Comparison of ENCODE assay signal across 8 mouse cellular contexts in the genomic region with DNA sequence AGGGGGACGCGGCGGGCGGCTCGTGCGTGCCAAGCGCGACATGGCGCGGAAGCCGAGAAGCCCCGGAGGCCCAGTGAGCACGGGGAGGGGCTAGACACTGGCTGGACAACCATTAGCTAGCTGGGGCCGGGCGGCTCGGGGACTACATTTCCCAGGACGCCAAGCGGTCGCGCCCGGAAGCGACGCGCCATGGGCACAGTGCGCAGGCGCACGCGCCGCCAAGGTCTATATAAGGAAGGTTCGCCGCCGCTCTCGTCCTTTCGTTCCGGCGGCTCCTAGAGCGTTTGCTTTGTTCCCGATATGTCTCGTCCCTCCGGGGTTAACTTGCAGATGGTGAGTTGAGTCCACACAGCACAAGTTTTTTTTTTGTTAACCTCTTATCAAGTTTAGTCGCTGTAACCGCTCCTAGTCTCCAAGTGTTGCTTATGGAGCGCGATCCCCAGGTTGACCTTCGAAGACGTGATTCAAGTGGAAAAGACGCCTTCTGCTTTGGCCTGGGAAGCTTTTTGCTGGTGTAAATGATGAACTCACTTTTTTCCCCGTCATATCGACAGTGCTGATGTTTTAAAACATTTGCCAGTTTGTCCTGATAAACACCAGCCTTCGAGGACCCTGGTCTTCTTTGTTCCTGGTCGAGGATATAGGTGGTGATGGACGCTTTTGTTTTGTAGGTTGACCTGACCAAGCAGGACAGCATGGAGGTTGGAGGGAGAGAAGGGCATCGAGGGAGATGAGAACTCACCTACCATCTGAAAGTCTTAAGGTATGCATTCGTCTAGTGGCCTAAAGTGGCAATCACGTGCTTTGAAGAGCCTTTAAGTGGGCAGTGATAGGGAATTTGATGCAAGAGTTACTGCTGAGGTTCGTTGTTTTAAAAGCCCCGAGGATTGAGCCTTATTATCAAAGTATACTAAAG. TPM values are rescaled to one million over a fixed set of nuclear protein-coding genes. Genes with fewer than 3 reads are reported as not detected.
A peak's percentile ranks its signal among the peaks of the same experiment; 100 is the strongest.
DNase-seq lines count a peak whose midpoint lies in the region; ATAC-seq lines count a peak whose summit lies in the region.

A gene (minus strand): TSS at position 51 of the 916 bp plus-strand sequence.

- 0% methylated on average over 44 of the region's 57 CpGs for WGBS in hindbrain, embryonic 16.5 days
- under 1% methylated on average over 52 of the region's 57 CpGs for WGBS in macrophage (ENCODE audit: missing documents)

- H3K79me2 ChIP-seq in macrophage (ENCODE audit: inconsistent target) = peaks cover 59% of the 10 kb centered on the region

- peak within 1 kb of the TSS; percentile 91 for H3K4me3 ChIP-seq in hindbrain, embryonic 16.5 days (ENCODE audit: low read length)
- peak within 1 kb of the TSS; percentile 86 for H3K4me3 ChIP-seq in macrophage (ENCODE audit: inconsistent target)

- H3K4me2 ChIP-seq in hindbrain, embryonic 16.5 days (ENCODE audit: low read length) = peak within 1 kb of the TSS; percentile 79

- H3K4me1 ChIP-seq in hindbrain, embryonic 16.5 days (ENCODE audit: control insufficient read depth, insufficient read depth, low read depth, low read length) = peaks cover 30% of the 10 kb centered on the region

- peak within 1 kb of the TSS; percentile 93 for H3K27ac ChIP-seq in hindbrain, embryonic 16.5 days (ENCODE audit: low read depth, low read length)
- peak within 1 kb of the TSS; percentile 95 for H3K27ac ChIP-seq in macrophage

- H3K9ac ChIP-seq in hindbrain, embryonic 16.5 days (ENCODE audit: low read depth, low read length) = peak within 1 kb of the TSS; percentile 97

- H3K27me3 ChIP-seq in hindbrain, embryonic 16.5 days (replicated peaks; ENCODE audit: control insufficient read depth, insufficient read depth, low read length) = no peaks in the 10 kb centered on the region

- peaks cover 16% of the 10 kb centered on the region for H3K36me3 ChIP-seq in hindbrain, embryonic 16.5 days (ENCODE audit: control insufficient read depth, insufficient read depth, low read length)
- peaks cover 14% of the 10 kb centered on the region for H3K36me3 ChIP-seq in macrophage (ENCODE audit: inconsistent target)

- peak; percentile 94 for ATAC-seq in hindbrain, embryonic 16.5 days

- H3K9me3 ChIP-seq in hindbrain, embryonic 16.5 days (ENCODE audit: control insufficient read depth, low read length) = no peaks in the 10 kb centered on the region

- DNase-seq in R1 (ENCODE audit: low read depth, low spot score) = peak; percentile 96
- peak; percentile 95 to 97 for DNase-seq in cerebellum, postnatal 36 days
- DNase-seq in gastrocnemius, adult 18-20 months (ENCODE audit: low spot score) = peak; percentile 97
- DNase-seq in left cerebral cortex, adult 18-20 months (ENCODE audit: low spot score in 2 of 2) = peak; percentile 94
- DNase-seq in right cerebral cortex, adult 18-20 months = peak; percentile 95
- DNase-seq in urinary bladder, postnatal 10 days (ENCODE audit: low spot score) = peak; percentile 89

RNA-seq across cellular contexts. Expression of the gene that starts here (rescaled TPM):
- 10 to 100 TPM; 25.7 to 26.8 TPM for total RNA-seq in gastrocnemius, adult 18-20 months (2021)
- 6.8 and 7.6 TPM in 2 replicates for polyA plus RNA-seq in hindbrain, embryonic 16.5 days (2015; fragmentation: Nextera tagmentation; extraction: Ambion mirVana)
- 10 to 100 TPM; 77.2 to 78.9 TPM for total RNA-seq in left cerebral cortex, adult 18-20 months (2021)
- total RNA-seq in macrophage (2018; cell fraction: chromatin; rRNA removed) = 100 to 1,000 TPM; 140 to 707 (median 513) TPM
- total RNA-seq in macrophage (2018; cell fraction: cytosol; rRNA removed) = 100 to 1,000 TPM; 148 to 640 (median 330) TPM
- total RNA-seq in macrophage (2018; cell fraction: nucleus; rRNA removed) = 100 to 1,000 TPM; 164 to 846 (median 558) TPM
- 128 to 243 TPM (median 153 TPM) in 3 replicates for polyA plus RNA-seq in macrophage (2018)

Comparison
In these comparisons a context has a peak if more than half of its experiments do, and no peak if none do; other contexts are left out.
1. Peak in every context shown above with its lines: DNase-seq, ATAC-seq, H3K4me3 ChIP-seq and H3K27ac ChIP-seq.
2. RNA of the gene that starts here (polyA plus RNA-seq): 128 to 243 TPM in macrophage; 6.8 to 7.6 TPM in hindbrain, embryonic 16.5 days; every median in the first group is over 10 times any median in the second.